Mouse (Mus musculus) megakaryocyte, embryonic 14.5 days (primary cell): ENCODE measurements around the gene Adsl.

Source experiments
- FLI1 ChIP-seq: IDR thresholded peaks from 2 replicates; pipeline ENCODE4 v1.6.1; 2012; ENCODE audit warnings: low read length, inconsistent platforms, mixed read lengths
- GATA1 ChIP-seq: IDR thresholded peaks from 3 replicates; pipeline ENCODE4 v1.6.1; 2012; ENCODE audit warnings: mixed read lengths, low read length, inconsistent platforms, borderline replicate concordance

DNA sequence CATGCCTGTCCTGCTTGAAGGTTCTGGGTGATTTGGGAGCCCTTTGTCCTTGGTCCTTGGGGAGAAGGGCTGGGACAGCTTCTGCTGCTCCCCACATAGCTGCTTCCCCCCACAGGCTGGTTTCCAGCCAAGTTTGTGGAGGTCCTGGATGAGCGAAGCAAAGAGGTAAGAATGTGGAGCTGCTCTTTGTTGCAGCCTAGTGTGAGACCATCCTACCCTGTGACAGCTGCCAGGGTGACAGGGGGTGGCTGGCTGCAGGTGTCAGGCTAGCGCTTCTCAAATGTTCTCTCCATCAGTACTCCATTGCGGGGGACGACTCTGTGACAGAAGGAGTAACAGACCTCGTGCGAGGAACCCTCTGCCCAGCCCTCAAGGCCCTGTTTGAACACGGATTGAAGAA lies 61.8 kb downstream of the Adsl start:
- TF ChIP-seq GATA1 = no peak
- TF ChIP-seq FLI1 = no peak
